Mouse (Mus musculus): ENCODE results near the gene Mcf2l. TPM values are rescaled to one million over a fixed set of nuclear protein-coding genes. Genes with fewer than 3 reads are reported as not detected.
A peak's percentile ranks its signal among the peaks of the same experiment; 100 is the strongest.

Gene Mcf2l
- total RNA-seq (2021) = 100 to 1,000 TPM in 1 of 2 experiments, 10 to 100 TPM in 1; 58.4 to 104 TPM
- 30.3 and 40.2 TPM in 2 replicates for polyA plus RNA-seq (2012; rRNA removed)
- long read RNA-seq, partial matches to known transcripts = 43 of 61 reads
- long read RNA-seq, other reads (novel, unspliced or antisense) = 15 of 61 reads

DNA sequence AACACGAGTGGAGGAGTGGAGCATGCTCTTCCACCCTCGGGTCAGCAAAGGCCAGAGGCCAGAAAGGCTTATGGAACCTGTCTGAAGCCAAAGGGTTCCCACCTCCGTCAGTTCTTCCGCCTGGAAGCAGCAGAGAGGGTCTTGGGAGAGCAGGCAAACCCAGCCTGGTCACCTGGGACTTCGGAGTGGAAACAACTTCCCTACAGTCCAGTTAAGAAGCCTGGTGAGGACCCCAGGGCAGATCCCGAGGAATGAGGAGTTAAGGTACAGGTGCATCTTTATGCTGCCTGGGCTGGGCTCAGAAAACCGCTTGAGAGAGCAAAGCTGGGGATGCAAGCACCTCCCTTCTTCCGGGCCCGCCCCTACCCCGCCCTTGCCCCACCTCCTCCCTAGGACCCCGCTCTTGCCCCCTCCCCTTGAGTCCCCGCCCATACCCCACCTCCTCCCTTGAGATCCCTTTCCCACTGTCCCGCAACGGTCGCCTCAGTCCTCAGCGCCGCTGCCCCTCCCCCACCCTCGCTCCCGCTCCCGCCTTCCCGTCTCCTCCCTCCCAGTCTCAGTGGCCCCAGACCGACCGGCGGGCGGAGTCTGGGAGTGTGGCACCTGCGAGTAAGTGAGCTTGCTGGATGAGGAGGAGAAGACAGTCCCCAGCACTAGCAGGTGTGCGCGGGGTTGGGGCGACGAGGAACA, at the start of gene Mcf2l:
Mcf2l (plus strand) TSS at position 450 of the 690 bp plus-strand sequence.
- 2% methylated on average over 30 of the region's 30 CpGs for WGBS
- Histone ChIP-seq H3K4me3 (peak within 1 kb of the TSS; percentile 53), H3K36me3 (ENCODE audit: control insufficient read depth, insufficient read depth, low read length) (no peaks in the 10 kb centered on the region), H3K4me1 (ENCODE audit: control insufficient read depth, insufficient read depth, low read length) (peaks cover 5% of the 10 kb centered on the region), H3K9ac (ENCODE audit: low read depth, low read length) (peak within 1 kb of the TSS; percentile 51), H3K79me2 (replicated peaks; ENCODE audit: control insufficient read depth, insufficient read depth, low read length) (no peaks in the 10 kb centered on the region), H3K27ac (no peak within 1 kb of the TSS), H3K27me3 (ENCODE audit: control insufficient read depth, insufficient read depth, low read length) (no peaks in the 10 kb centered on the region)
- DNase-seq = peak; percentile 41 to 61
- intact Hi-C loops (cut with DNase I) = no loop called here
- no peak for TF ChIP-seq POLR2A (IDR thresholded peaks at IDR 0.05; ENCODE audit: insufficient read depth, low read depth, low read length)

DNA sequence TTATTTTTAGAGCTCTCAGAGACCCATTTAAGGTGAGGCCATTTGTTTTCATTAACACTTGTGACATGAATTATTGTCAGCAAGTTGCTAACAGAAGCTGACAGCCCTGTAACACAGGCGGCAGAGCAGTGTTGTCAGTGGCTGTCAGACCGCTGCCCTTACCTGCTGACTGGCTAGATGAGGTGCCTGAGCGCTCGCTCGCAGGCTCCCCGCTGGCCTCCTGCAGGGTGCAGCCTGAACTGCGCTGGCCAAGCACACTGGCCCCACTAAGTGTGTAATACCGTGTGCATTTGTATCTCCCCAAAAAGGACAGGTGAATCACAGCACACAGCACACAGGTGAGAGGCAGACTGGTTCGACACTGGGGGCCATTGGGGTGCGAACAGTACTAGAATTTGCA, 49.0 kb upstream of the Mcf2l start:
- Histone ChIP-seq H3K4me1 (ENCODE audit: control insufficient read depth, insufficient read depth, low read length) (peaks cover 2% of the 10 kb centered on the region; the same call in 1 of the 2 replicates), H3K36me3 (ENCODE audit: control insufficient read depth, insufficient read depth, low read length) (no peaks in the 10 kb centered on the region), H3K4me3 (no peak overlapping the region), H3K27ac (no peak overlapping the region), H3K27me3 (ENCODE audit: control insufficient read depth, insufficient read depth, low read length) (no peaks in the 10 kb centered on the region), H3K9ac (ENCODE audit: low read depth, low read length) (no peak overlapping the region), H3K79me2 (replicated peaks; ENCODE audit: control insufficient read depth, insufficient read depth, low read length) (no peaks in the 10 kb centered on the region)
- TF ChIP-seq POLR2A (IDR thresholded peaks at IDR 0.05; ENCODE audit: insufficient read depth, low read depth, low read length) (no peak), CTCF (IDR thresholded peaks at IDR 0.05) (peak; percentile 50)
- intact Hi-C loops (cut with DNase I) = no loop called here
- no peak for DNase-seq
- 75% methylated on average over 10 of the region's 10 CpGs for WGBS

DNA sequence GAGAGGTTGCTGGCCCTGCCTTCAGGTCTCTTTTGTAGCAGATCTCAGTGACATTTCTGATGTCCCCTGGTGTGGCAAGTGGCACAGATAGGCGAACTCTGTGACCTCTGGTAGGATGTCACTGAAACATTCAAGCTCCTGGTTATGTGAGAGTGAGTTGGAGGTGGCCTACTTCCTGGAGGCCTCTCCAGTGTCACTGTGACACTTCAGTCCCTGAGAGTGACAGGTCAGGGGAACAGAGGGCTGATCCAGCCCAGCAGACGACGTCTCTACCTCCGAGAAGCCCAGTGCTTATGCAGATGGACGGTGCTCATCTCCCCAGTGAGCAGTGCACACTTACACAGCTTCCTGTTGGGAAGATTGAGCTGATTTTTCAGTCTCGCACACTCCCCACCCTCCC, 48.4 kb upstream of the Mcf2l start:
- H3K27me3 ChIP-seq (ENCODE audit: control insufficient read depth, insufficient read depth, low read length) = no peaks in the 10 kb centered on the region
- H3K4me1 ChIP-seq (ENCODE audit: control insufficient read depth, insufficient read depth, low read length) = peaks cover 2% of the 10 kb centered on the region; the same call in 1 of the 2 replicates
- no peak overlapping the region for H3K27ac ChIP-seq
- no peaks in the 10 kb centered on the region for H3K36me3 ChIP-seq (ENCODE audit: control insufficient read depth, insufficient read depth, low read length)
- H3K4me3 ChIP-seq = no peak overlapping the region
- DNase-seq = no peak
- no peak overlapping the region for H3K9ac ChIP-seq (ENCODE audit: low read depth, low read length)
- intact Hi-C loops (cut with DNase I) = no loop called here
- 50% methylated on average over 6 of the region's 6 CpGs for WGBS
- H3K79me2 ChIP-seq (replicated peaks; ENCODE audit: control insufficient read depth, insufficient read depth, low read length) = no peaks in the 10 kb centered on the region
- no peak for TF ChIP-seq EP300 (IDR thresholded peaks at IDR 0.05; ENCODE audit: insufficient read depth, low read depth, low read length)
- TF ChIP-seq POLR2A (IDR thresholded peaks at IDR 0.05; ENCODE audit: insufficient read depth, low read depth, low read length) = no peak
- TF ChIP-seq CTCF (IDR thresholded peaks at IDR 0.05) = no peak

- TF ChIP-seq POLR2A (IDR thresholded peaks at IDR 0.05; ENCODE audit: insufficient read depth, low read depth, low read length) = no peak
- TF ChIP-seq CTCF (IDR thresholded peaks at IDR 0.05) = no peak
- TF ChIP-seq EP300 (IDR thresholded peaks at IDR 0.05; ENCODE audit: insufficient read depth, low read depth, low read length) = no peak
- H3K4me3 ChIP-seq = no peak overlapping the region
- no peak overlapping the region for H3K27ac ChIP-seq
- intact Hi-C loops (cut with DNase I) = no loop called here
- WGBS = 85% methylated on average over 8 of the region's 8 CpGs
- peaks cover 2% of the 10 kb centered on the region; the same call in 1 of the 2 replicates for H3K4me1 ChIP-seq (ENCODE audit: control insufficient read depth, insufficient read depth, low read length)
- no peaks in the 10 kb centered on the region for H3K36me3 ChIP-seq (ENCODE audit: control insufficient read depth, insufficient read depth, low read length)
- no peak for DNase-seq
- no peaks in the 10 kb centered on the region for H3K79me2 ChIP-seq (replicated peaks; ENCODE audit: control insufficient read depth, insufficient read depth, low read length)
- no peak overlapping the region for H3K9ac ChIP-seq (ENCODE audit: low read depth, low read length)
- no peaks in the 10 kb centered on the region for H3K27me3 ChIP-seq (ENCODE audit: control insufficient read depth, insufficient read depth, low read length)
These were observed 47.8 kb upstream of the Mcf2l start for GRCm38 (mm10) chr8:12825686-12826237.

GRCm38 (mm10) chr8:12827124-12827523, 46.5 kb upstream of the Mcf2l start:
- intact Hi-C loops (cut with DNase I) = no loop called here
- no peak for TF ChIP-seq CTCF (IDR thresholded peaks at IDR 0.05)
- TF ChIP-seq EP300 (IDR thresholded peaks at IDR 0.05; ENCODE audit: insufficient read depth, low read depth, low read length) = no peak
- TF ChIP-seq POLR2A (IDR thresholded peaks at IDR 0.05; ENCODE audit: insufficient read depth, low read depth, low read length) = no peak
- WGBS = 86% methylated on average over 9 of the region's 9 CpGs
- Histone ChIP-seq H3K4me1 (ENCODE audit: control insufficient read depth, insufficient read depth, low read length) (peaks cover 2% of the 10 kb centered on the region; the same call in 1 of the 2 replicates), H3K27me3 (ENCODE audit: control insufficient read depth, insufficient read depth, low read length) (no peaks in the 10 kb centered on the region), H3K27ac (no peak overlapping the region), H3K79me2 (replicated peaks; ENCODE audit: control insufficient read depth, insufficient read depth, low read length) (no peaks in the 10 kb centered on the region), H3K9ac (ENCODE audit: low read depth, low read length) (no peak overlapping the region), H3K4me3 (no peak overlapping the region), H3K36me3 (ENCODE audit: control insufficient read depth, insufficient read depth, low read length) (no peaks in the 10 kb centered on the region)
- DNase-seq = no peak

DNA sequence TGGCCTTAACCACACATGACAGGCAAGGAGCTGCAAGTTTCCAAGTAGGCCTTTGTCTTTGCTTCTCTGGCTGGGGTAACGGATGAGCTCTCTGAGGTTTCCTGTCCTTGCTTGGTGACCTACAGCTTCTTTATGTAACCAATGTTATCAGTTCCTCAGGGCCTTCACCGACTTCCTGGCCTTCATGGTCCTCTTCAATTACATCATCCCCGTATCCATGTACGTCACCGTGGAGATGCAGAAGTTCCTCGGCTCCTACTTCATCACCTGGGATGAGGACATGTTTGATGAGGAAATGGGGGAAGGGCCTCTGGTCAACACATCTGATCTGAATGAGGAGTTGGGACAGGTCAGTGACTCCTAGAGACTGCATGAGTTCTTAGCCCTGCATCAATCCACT, 45.3 kb upstream of the Mcf2l start:
- H3K36me3 ChIP-seq (ENCODE audit: control insufficient read depth, insufficient read depth, low read length) = no peaks in the 10 kb centered on the region
- H3K9ac ChIP-seq (ENCODE audit: low read depth, low read length) = no peak overlapping the region
- peaks cover 2% of the 10 kb centered on the region; the same call in 1 of the 2 replicates for H3K4me1 ChIP-seq (ENCODE audit: control insufficient read depth, insufficient read depth, low read length)
- intact Hi-C loops (cut with DNase I) = no loop called here
- WGBS = 46% methylated on average over 6 of the region's 6 CpGs
- H3K79me2 ChIP-seq (replicated peaks; ENCODE audit: control insufficient read depth, insufficient read depth, low read length) = no peaks in the 10 kb centered on the region
- H3K27me3 ChIP-seq (ENCODE audit: control insufficient read depth, insufficient read depth, low read length) = no peaks in the 10 kb centered on the region
- no peak overlapping the region for H3K27ac ChIP-seq
- no peak for DNase-seq
- TF ChIP-seq EP300 (IDR thresholded peaks at IDR 0.05; ENCODE audit: insufficient read depth, low read depth, low read length) (no peak), POLR2A (IDR thresholded peaks at IDR 0.05; ENCODE audit: insufficient read depth, low read depth, low read length) (no peak), CTCF (IDR thresholded peaks at IDR 0.05) (no peak)
- H3K4me3 ChIP-seq = no peak overlapping the region

Data from heart, adult 2 months (tissue).